Mouse (Mus musculus) lung, embryonic 16.5 days (tissue): ENCODE results near the gene Cep128. TPM values are rescaled to one million over a fixed set of nuclear protein-coding genes. Genes with fewer than 3 reads are reported as not detected.

Experiments used
- ATAC-seq: fragments of 200-750 bp; cut with Nextera tagmentation; 2 replicates; pipeline ENCODE4 v1.8.0; 2017; ENCODE audit warnings: low read depth, mild to moderate bottlenecking, moderate library complexity
- H3K27ac ChIP-seq: fragments of 300-500 bp; sonication (generic); 2 replicates; pipeline ENCODE4 v1.5.1; 2014; ENCODE audit warnings: mild to moderate bottlenecking, control low read depth, low read length
- H3K27me3 ChIP-seq: fragments of 300-500 bp; sonication (generic); 2 replicates; pipeline ENCODE4 v1.6.1; 2014; ENCODE audit warnings: low read depth, low read length, mixed read lengths; ENCODE audit not compliant: control insufficient read depth, insufficient read depth
- H3K36me3 ChIP-seq: fragments of 300-500 bp; sonication (generic); 2 replicates; pipeline ENCODE4 v1.6.1; 2014; ENCODE audit warnings: low read length; ENCODE audit not compliant: control insufficient read depth, insufficient read depth
- H3K4me1 ChIP-seq: fragments of 300-500 bp; sonication (generic); replicated peaks from 2 replicates; pipeline ENCODE4 v1.6.1; 2014; ENCODE audit warnings: low read length, mixed read lengths; ENCODE audit not compliant: control insufficient read depth, insufficient read depth
- H3K4me2 ChIP-seq: fragments of 300-500 bp; sonication (generic); 2 replicates; pipeline ENCODE4 v1.6.1; 2014; ENCODE audit warnings: low read depth, low read length, control low read depth
- H3K4me3 ChIP-seq: fragments of 300-500 bp; sonication (generic); 2 replicates; pipeline ENCODE4 v1.5.1; 2014; ENCODE audit warnings: mild to moderate bottlenecking, low read length, control low read depth
- H3K9ac ChIP-seq: fragments of 300-500 bp; sonication (generic); 2 replicates; pipeline ENCODE4 v1.6.1; 2014; ENCODE audit warnings: low read length, control low read depth
- H3K9me3 ChIP-seq: fragments of 300-500 bp; sonication (generic); 2 replicates; pipeline ENCODE4 v1.6.1; 2016; ENCODE audit warnings: low read length; ENCODE audit not compliant: control insufficient read depth
- WGBS: fragments of 180-500 bp; shearing (Covaris S2); extraction: QIAGEN DNeasy Blood & Tissue Kit; methylation state at CpG from one replicate; pipeline ENCODE4 v1.1.7; 2014; 5-methylcytosine and 5-hydroxymethylcytosine counted together
- polyA plus RNA-seq: library from polyadenylated mRNA; unstranded; fragments of >200 nt; fragmentation: Nextera tagmentation; extraction: Ambion mirVana; gene quantifications from 2 replicates; pipeline ENCODE4 v1.2.1, GENCODE M21; 2015

Cep128 gene
- 11.1 and 12.7 TPM in 2 replicates for polyA plus RNA-seq

DNA sequence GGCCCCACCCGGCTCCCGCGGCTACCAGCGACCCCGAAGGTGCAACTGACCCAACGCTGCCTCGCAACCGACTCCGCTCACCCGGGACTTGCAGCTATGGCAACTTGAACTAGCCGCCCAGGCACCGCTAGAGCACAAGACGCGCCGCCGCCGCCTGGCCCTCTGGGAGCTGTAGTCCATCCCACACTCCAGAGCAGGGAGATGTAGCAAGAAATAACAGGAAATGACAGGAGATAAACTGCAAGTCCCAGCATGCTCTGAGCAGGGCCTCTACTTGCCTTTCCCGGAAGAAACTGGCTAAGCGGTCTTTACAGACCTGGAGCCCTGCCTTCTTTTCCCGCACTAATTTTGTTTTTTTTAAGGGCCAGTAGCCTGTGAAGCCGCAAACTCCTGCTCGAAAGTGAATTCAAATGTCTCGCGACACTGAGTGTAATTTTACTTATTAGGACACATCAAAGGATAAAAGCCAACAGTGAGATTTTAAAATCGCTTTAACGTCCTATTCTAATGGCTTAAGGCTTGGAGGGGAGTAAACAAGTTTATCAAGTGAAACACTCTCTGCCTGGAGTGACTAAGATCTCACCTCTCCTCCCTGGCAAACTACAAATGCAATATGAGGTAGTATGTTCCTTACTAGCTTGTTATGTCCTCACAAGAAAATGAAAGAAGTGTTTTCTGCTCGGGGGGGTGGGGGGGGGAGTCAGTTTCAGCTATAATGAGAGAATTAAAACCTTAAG lies at the start of gene Cep128, which contains the start of gene Tshr:
Gene Cep128, minus strand, starts transcription at position 129 of the 737 bp plus-strand sequence.
Gene Tshr, plus strand, starts transcription at position 283 of the 737 bp plus-strand sequence.
- Histone ChIP-seq H3K4me3 (peak within 1 kb of the TSS; percentile 70), H3K27ac (no peak within 1 kb of the TSS), H3K9me3 (no peaks in the 10 kb centered on the region), H3K4me1 (peaks cover 4% of the 10 kb centered on the region; the same call in 1 of the 2 replicates), H3K27me3 (no peaks in the 10 kb centered on the region), H3K4me2 (peak within 1 kb of the TSS; percentile 94), H3K36me3 (no peaks in the 10 kb centered on the region), H3K9ac (peak within 1 kb of the TSS; percentile 71)
- WGBS = 2% methylated on average over 27 of the region's 27 CpGs
- peak; percentile 100 for ATAC-seq

GRCm38 (mm10) chr12:91427129-91427528 lies 42.9 kb upstream of the Cep128 start:
- Histone ChIP-seq H3K27ac (no peak overlapping the region), H3K9ac (no peak overlapping the region), H3K4me1 (no peaks in the 10 kb centered on the region), H3K4me2 (no peak overlapping the region), H3K9me3 (no peaks in the 10 kb centered on the region), H3K36me3 (no peaks in the 10 kb centered on the region), H3K27me3 (no peaks in the 10 kb centered on the region), H3K4me3 (no peak overlapping the region)
- WGBS = 49% methylated on average over 2 of the region's 2 CpGs
- ATAC-seq = no peak

DNA sequence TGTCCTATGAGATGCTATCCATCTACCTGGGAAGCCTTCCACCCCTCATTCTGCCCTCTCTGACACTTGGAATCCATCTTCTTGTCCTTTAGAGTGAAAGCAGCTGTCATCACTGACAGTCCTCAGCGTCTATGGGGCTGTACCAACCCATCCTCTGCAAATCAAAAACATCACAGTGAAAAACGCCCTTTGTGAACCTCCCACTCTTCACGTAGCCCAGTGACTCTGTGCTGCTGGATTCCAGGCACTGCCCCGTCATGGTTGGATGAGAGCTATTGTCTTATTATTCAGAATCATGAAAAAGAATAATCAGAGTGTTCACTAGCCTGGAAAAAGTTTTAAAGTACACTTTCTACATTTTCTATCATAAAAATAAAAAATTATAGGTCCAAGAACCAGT lies 42.3 kb upstream of the Cep128 start:
- no peaks in the 10 kb centered on the region for H3K27me3 ChIP-seq
- no peaks in the 10 kb centered on the region for H3K9me3 ChIP-seq
- H3K36me3 ChIP-seq = no peaks in the 10 kb centered on the region
- WGBS = 22% methylated on average over 4 of the region's 4 CpGs
- no peak overlapping the region for H3K27ac ChIP-seq
- no peak overlapping the region for H3K9ac ChIP-seq
- no peak for ATAC-seq
- H3K4me2 ChIP-seq = no peak overlapping the region
- H3K4me1 ChIP-seq = no peaks in the 10 kb centered on the region
- no peak overlapping the region for H3K4me3 ChIP-seq

DNA sequence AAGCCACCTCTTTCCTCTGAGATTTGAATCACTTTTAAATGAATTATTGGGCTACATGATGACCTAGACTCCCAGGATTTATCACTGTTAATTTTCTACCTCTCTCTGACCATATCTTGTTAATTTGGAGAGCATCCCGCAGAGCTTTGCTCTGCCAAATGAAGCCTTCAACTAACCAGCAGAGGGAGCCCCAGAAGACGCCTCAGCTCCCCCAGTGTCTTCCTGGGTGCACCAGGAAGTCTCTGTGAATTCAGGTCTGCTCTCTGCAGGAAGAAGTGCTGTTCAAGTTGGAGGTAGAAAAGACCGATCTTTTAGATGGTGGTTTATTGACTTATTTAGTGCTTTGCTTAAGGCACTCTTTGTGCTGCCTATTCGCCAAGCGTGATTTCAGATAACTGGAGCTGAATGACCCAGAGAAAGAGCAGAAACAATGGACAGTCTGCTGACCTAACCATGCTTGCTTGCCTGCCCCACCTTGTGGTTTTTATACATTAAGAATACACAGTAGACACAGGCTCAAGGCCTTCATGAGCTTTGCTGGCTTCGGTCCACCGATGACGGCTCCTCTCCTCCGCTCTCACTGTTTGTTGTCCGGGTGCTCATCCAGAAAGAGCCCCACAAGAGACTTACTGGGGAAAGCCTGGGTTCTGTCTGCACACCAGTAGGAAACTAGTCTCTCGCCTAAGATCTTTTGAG lies 39.1 kb upstream of the Cep128 start:
- H3K27ac ChIP-seq = no peak overlapping the region
- H3K4me2 ChIP-seq = no peak overlapping the region
- peak; percentile 45; the same call in 1 of the 2 replicates for ATAC-seq
- no peak overlapping the region for H3K9ac ChIP-seq
- no peaks in the 10 kb centered on the region for H3K9me3 ChIP-seq
- WGBS = 66% methylated on average over 11 of the region's 11 CpGs
- H3K4me1 ChIP-seq = no peaks in the 10 kb centered on the region
- H3K4me3 ChIP-seq = no peak overlapping the region
- H3K27me3 ChIP-seq = no peaks in the 10 kb centered on the region
- no peaks in the 10 kb centered on the region for H3K36me3 ChIP-seq

- no peaks in the 10 kb centered on the region for H3K36me3 ChIP-seq
Measured at GRCm38 (mm10) chr12:91421272-91421671, 37.1 kb upstream of the Cep128 start.

DNA sequence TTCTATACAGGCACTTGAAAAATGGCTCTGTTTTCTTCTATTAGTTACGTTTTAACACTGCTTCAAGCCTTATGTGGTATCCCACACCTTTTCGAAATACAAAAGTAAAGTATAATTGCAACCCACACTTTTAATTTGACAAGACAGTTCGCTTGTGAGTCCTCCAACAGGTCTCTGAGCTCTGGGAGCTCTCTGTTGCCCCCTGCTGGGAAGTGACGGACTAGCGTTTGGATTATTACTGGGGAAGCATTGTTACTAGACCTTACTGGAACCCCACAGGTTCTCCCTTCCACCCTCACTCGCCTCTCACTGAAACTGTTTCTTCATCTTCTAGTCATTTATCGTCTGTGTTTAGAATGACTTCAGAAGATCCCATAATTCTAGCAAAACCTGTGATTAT lies 34.6 kb upstream of the Cep128 start:
- Histone ChIP-seq H3K9me3 (no peaks in the 10 kb centered on the region), H3K4me2 (no peak overlapping the region), H3K27me3 (no peaks in the 10 kb centered on the region), H3K4me3 (no peak overlapping the region), H3K27ac (no peak overlapping the region), H3K9ac (no peak overlapping the region), H3K4me1 (no peaks in the 10 kb centered on the region), H3K36me3 (no peaks in the 10 kb centered on the region)
- no peak for ATAC-seq
- WGBS = 42% methylated on average over 7 of the region's 7 CpGs

More at GRCm38 (mm10) chr12:91421272-91421671, 37.1 kb upstream of the Cep128 start:
- 32% methylated on average over 9 of the region's 9 CpGs for WGBS
- no peaks in the 10 kb centered on the region for H3K9me3 ChIP-seq
- H3K27ac ChIP-seq = no peak overlapping the region
- H3K4me1 ChIP-seq = no peaks in the 10 kb centered on the region
- ATAC-seq = no peak
- H3K4me2 ChIP-seq = no peak overlapping the region
- no peak overlapping the region for H3K9ac ChIP-seq
- H3K4me3 ChIP-seq = no peak overlapping the region
- H3K27me3 ChIP-seq = no peaks in the 10 kb centered on the region

- no peak overlapping the region for H3K9ac ChIP-seq
- no peak overlapping the region for H3K27ac ChIP-seq
- no peak overlapping the region for H3K4me2 ChIP-seq
- no peak overlapping the region for H3K4me3 ChIP-seq
- H3K27me3 ChIP-seq = no peaks in the 10 kb centered on the region
- H3K9me3 ChIP-seq = no peaks in the 10 kb centered on the region
- H3K36me3 ChIP-seq = no peaks in the 10 kb centered on the region
- no peaks in the 10 kb centered on the region for H3K4me1 ChIP-seq
- 97% methylated on average over 7 of the region's 7 CpGs for WGBS
- no peak for ATAC-seq
Measured at GRCm38 (mm10) chr12:91416828-91417227, 32.6 kb upstream of the Cep128 start.

- Histone ChIP-seq H3K27ac (no peak overlapping the region), H3K36me3 (no peaks in the 10 kb centered on the region), H3K9me3 (no peaks in the 10 kb centered on the region), H3K9ac (no peak overlapping the region), H3K27me3 (no peaks in the 10 kb centered on the region), H3K4me1 (no peaks in the 10 kb centered on the region), H3K4me2 (no peak overlapping the region), H3K4me3 (no peak overlapping the region)
- no peak for ATAC-seq
- 45% methylated on average over 6 of the region's 6 CpGs for WGBS
Measured at GRCm38 (mm10) chr12:91415112-91415511, 30.9 kb upstream of the Cep128 start.

- Histone ChIP-seq H3K27ac (no peak overlapping the region), H3K36me3 (no peaks in the 10 kb centered on the region), H3K9ac (no peak overlapping the region), H3K4me3 (no peak overlapping the region), H3K27me3 (no peaks in the 10 kb centered on the region), H3K4me1 (no peaks in the 10 kb centered on the region), H3K4me2 (no peak overlapping the region), H3K9me3 (no peaks in the 10 kb centered on the region)
- ATAC-seq = no peak
- 55% methylated on average over 7 of the region's 7 CpGs for WGBS
Measured at GRCm38 (mm10) chr12:91412461-91413182, 28.4 kb upstream of the Cep128 start.
